Mouse (Mus musculus) hindbrain, embryonic 15.5 days (tissue): ENCODE measurements around the gene Gapvd1. TPM values are rescaled to one million over a fixed set of nuclear protein-coding genes. Genes with fewer than 3 reads are reported as not detected.

Source experiments
- polyA plus RNA-seq: library from polyadenylated mRNA; unstranded; fragments of >200 nt; fragmentation: Nextera tagmentation; extraction: Ambion mirVana; gene quantifications from 2 replicates; pipeline ENCODE4 v1.2.1, GENCODE M21; 2015

Gene Gapvd1
- polyA plus RNA-seq, 1 experiment from 2014 or later: 106 TPM

Other genes with a start within 250 kb of the Gapvd1 start
- 436 and 443 TPM in 2 replicates for gene Hspa5, start 16.7 kb upstream of the Gapvd1 start, polyA plus RNA-seq
- 24.8 and 27.3 TPM in 2 replicates for gene Rabepk, start 44.7 kb upstream of the Gapvd1 start, polyA plus RNA-seq
- gene Fbxw2, start 71.1 kb upstream of the Gapvd1 start, polyA plus RNA-seq: 96.8 and 97.6 TPM in 2 replicates
- not detected in 2 replicates for gene Gm34653, start 77.8 kb upstream of the Gapvd1 start, polyA plus RNA-seq
- gene Cutal, start 119.2 kb upstream of the Gapvd1 start, polyA plus RNA-seq: 0.32 and 0.39 TPM in 2 replicates
- gene Psmd5, start 119.7 kb upstream of the Gapvd1 start, polyA plus RNA-seq: 97.3 and 97.9 TPM in 2 replicates
- 2.1 and 2.3 TPM in 2 replicates for gene Phf19, start 158.8 kb upstream of the Gapvd1 start, polyA plus RNA-seq
- gene Traf1, start 206.5 kb upstream of the Gapvd1 start, polyA plus RNA-seq: 2.0 and 2.2 TPM in 2 replicates